Mouse (Mus musculus) cerebellum, postnatal 36 days (tissue): ENCODE measurements around the gene Arl4c.

ENCODE experiments used
- DNase-seq, 2 experiments: peaks; one replicate each; pipeline ENCODE4 v3.0.0; 2021 to 2022; ENCODE audit warnings: mixed read lengths in 2 of 2

Gene Arl4c

GRCm38 (mm10) chr1:88701870-88702661 is at the start of gene Arl4c:
Gene Arl4c (minus strand): TSS chr1:88702221.
- peak; percentile 80 for DNase-seq

GRCm38 (mm10) chr1:88751332-88751731 is 49.3 kb upstream of the Arl4c start:
- DNase-seq = no peak

- no peak for DNase-seq
Measured at GRCm38 (mm10) chr1:88750576-88750975, 48.6 kb upstream of the Arl4c start.

GRCm38 (mm10) chr1:88750126-88750525 is 48.1 kb upstream of the Arl4c start:
- DNase-seq = no peak

GRCm38 (mm10) chr1:88749106-88749505 is 47.1 kb upstream of the Arl4c start:
- DNase-seq = no peak

GRCm38 (mm10) chr1:88745256-88745655 is 43.2 kb upstream of the Arl4c start:
- peak; percentile 79 to 83 for DNase-seq

GRCm38 (mm10) chr1:88744261-88744660 is 42.2 kb upstream of the Arl4c start:
- DNase-seq = no peak

GRCm38 (mm10) chr1:88742372-88742771 is 40.4 kb upstream of the Arl4c start:
- peak; percentile 56 to 61 for DNase-seq

GRCm38 (mm10) chr1:88739546-88739945 is 37.5 kb upstream of the Arl4c start:
- peak; percentile 20 to 28 for DNase-seq

- no peak for DNase-seq
Measured at GRCm38 (mm10) chr1:88738931-88739330, 36.9 kb upstream of the Arl4c start.

GRCm38 (mm10) chr1:88729496-88729895 is 27.5 kb upstream of the Arl4c start:
- no peak for DNase-seq

GRCm38 (mm10) chr1:88727369-88727768 is 25.3 kb upstream of the Arl4c start:
- no peak for DNase-seq

- DNase-seq = no peak
Measured at GRCm38 (mm10) chr1:88725716-88726115, 23.7 kb upstream of the Arl4c start.

GRCm38 (mm10) chr1:88720626-88721229 is 18.7 kb upstream of the Arl4c start:
- no peak for DNase-seq

- DNase-seq = no peak
Measured at GRCm38 (mm10) chr1:88718563-88718962, 16.5 kb upstream of the Arl4c start.

- DNase-seq = no peak
Measured at GRCm38 (mm10) chr1:88717736-88718135, 15.7 kb upstream of the Arl4c start.

- DNase-seq = no peak
Measured at GRCm38 (mm10) chr1:88712011-88712410, 10.0 kb upstream of the Arl4c start.

GRCm38 (mm10) chr1:88708646-88709305 is 6.8 kb upstream of the Arl4c start:
- no peak for DNase-seq

- no peak for DNase-seq
Measured at GRCm38 (mm10) chr1:88708191-88708590, 6.2 kb upstream of the Arl4c start.

GRCm38 (mm10) chr1:88707536-88707935 is 5.5 kb upstream of the Arl4c start:
- no peak for DNase-seq

GRCm38 (mm10) chr1:88705799-88706198 is 3.8 kb upstream of the Arl4c start:
- DNase-seq = peak; percentile 95 to 97

GRCm38 (mm10) chr1:88705050-88705449 is 3.0 kb upstream of the Arl4c start:
- peak; percentile 22 to 32 for DNase-seq

GRCm38 (mm10) chr1:88700961-88701861 is 810 bp downstream of the Arl4c start:
- DNase-seq = peak; percentile 46 to 56
